16 mouse cellular contexts compared by ENCODE assay signal in genomic region chr16:32537867-32538660, GRCm38 (mm10). TPM values are rescaled to one million over a fixed set of nuclear protein-coding genes. Genes with fewer than 3 reads are reported as not detected.
DNase-seq lines count a peak whose midpoint lies in the region; ATAC-seq and TF ChIP-seq lines count a peak whose summit lies in the region.
"Had no signal": no experiment of that assay in that cellular context is flagged by ENCODE, and none has a peak within 500 bp of the region (broad histone marks: within the 10 kb centered on the region; RNA-seq: fewer than 3 reads in every experiment).

No protein-coding gene starts in this region.

- ATAC-seq in intestine, embryonic 14.5 days (replicated peaks; ENCODE audit: low FRiP score, low TSS enrichment, low read depth): peak; percentile 63; the same call in 1 of the 2 replicates
- ATAC-seq in intestine, postnatal 0 days: no peak
- peak; percentile 30; the same call in 1 of the 2 replicates for ATAC-seq in lung, postnatal 0 days
- peak; percentile 67; the same call in 1 of the 2 replicates for ATAC-seq in stomach, postnatal 0 days (ENCODE audit: low FRiP score, low TSS enrichment)

- 34% methylated on average over 5 of the region's 5 CpGs for WGBS in intestine, embryonic 14.5 days
- 32% methylated on average over 5 of the region's 5 CpGs for WGBS in intestine, postnatal 0 days
- 30% methylated on average over 5 of the region's 5 CpGs for WGBS in lung, postnatal 0 days
- WGBS in limb, embryonic 10.5 days: 44% methylated on average over 5 of the region's 5 CpGs
- 41% methylated on average over 5 of the region's 5 CpGs for WGBS in stomach, postnatal 0 days

- H3K27ac ChIP-seq in intestine, embryonic 14.5 days (ENCODE audit: low read depth): peak overlapping the region; percentile 73
- H3K27ac ChIP-seq in intestine, postnatal 0 days (ENCODE audit: low read depth, low read length): no peak overlapping the region
- 0 out of 2 replicates have a peak overlapping the region, but pooled peaks have one; percentile 17 for H3K27ac ChIP-seq in lung, postnatal 0 days (ENCODE audit: low read length)
- H3K27ac ChIP-seq in limb, embryonic 10.5 days: peak overlapping the region; percentile 77
- peak overlapping the region; percentile 45; the same call in 1 of the 2 replicates for H3K27ac ChIP-seq in stomach, postnatal 0 days (replicated peaks)
- H3K27ac ChIP-seq: heart, embryonic 13.5 days had no signal

- no peak for DNase-seq in intestine, embryonic 14.5 days (ENCODE audit: low spot score)
- peak; percentile 33 for DNase-seq in lung, postnatal 0 days (ENCODE audit: low spot score)
- no peak for DNase-seq in lung, postnatal 25 days (ENCODE audit: low spot score)
- no peak for DNase-seq in limb, embryonic 10.5 days (ENCODE audit: low spot score)
- peak; percentile 44 for DNase-seq in stomach, postnatal 0 days (ENCODE audit: low spot score)
- no peak for DNase-seq in urinary bladder, postnatal 36 days (ENCODE audit: low spot score in 2 of 2)
- DNase-seq in spleen, postnatal 4 days (ENCODE audit: low spot score in 2 of 2): no peak
- DNase-seq: cerebellum, adult 11-12 months; gastrocnemius, postnatal 25 days; right cerebral cortex, adult 18-20 months; thymus, adult 2 months had no signal

- no peak for TF ChIP-seq EP300 in lung, postnatal 0 days (IDR thresholded peaks at IDR 0.05)
- no peak for TF ChIP-seq EP300 in stomach, postnatal 0 days (optimal IDR thresholded peaks at IDR 0.05)

- no peak for TF ChIP-seq CTCF in intestine, postnatal 0 days (IDR thresholded peaks at IDR 0.05; ENCODE audit: low read depth)
- no peak for TF ChIP-seq CTCF in lung, postnatal 0 days (IDR thresholded peaks at IDR 0.05)
- TF ChIP-seq CTCF in stomach, postnatal 0 days (IDR thresholded peaks at IDR 0.05; ENCODE audit: low read depth): no peak

- no peaks in the 10 kb centered on the region for H3K27me3 ChIP-seq in intestine, embryonic 14.5 days (replicated peaks; ENCODE audit: control insufficient read depth, insufficient read depth, low read length)
- H3K27me3 ChIP-seq in intestine, postnatal 0 days (replicated peaks; ENCODE audit: control insufficient read depth, insufficient read depth, low read length): no peaks in the 10 kb centered on the region
- no peaks in the 10 kb centered on the region for H3K27me3 ChIP-seq in lung, postnatal 0 days (replicated peaks; ENCODE audit: insufficient read depth, low read length)
- H3K27me3 ChIP-seq in limb, embryonic 10.5 days (ENCODE audit: low read depth, poor library complexity, severe bottlenecking): no peaks in the 10 kb centered on the region
- no peaks in the 10 kb centered on the region for H3K27me3 ChIP-seq in stomach, postnatal 0 days (ENCODE audit: control insufficient read depth, insufficient read depth, low read length)
- H3K27me3 ChIP-seq: heart, embryonic 13.5 days had no signal

- H3K9ac ChIP-seq in intestine, embryonic 14.5 days (ENCODE audit: low read length): no peak overlapping the region
- H3K9ac ChIP-seq in intestine, postnatal 0 days (ENCODE audit: low read depth, low read length): no peak overlapping the region
- H3K9ac ChIP-seq in lung, postnatal 0 days (replicated peaks; ENCODE audit: low read depth): no peak overlapping the region
- H3K9ac ChIP-seq in stomach, postnatal 0 days (ENCODE audit: low read length): no peak overlapping the region
- H3K9ac ChIP-seq: heart, embryonic 13.5 days had no signal

- H3K9me3 ChIP-seq in intestine, embryonic 14.5 days (ENCODE audit: control insufficient read depth, low read length): no peaks in the 10 kb centered on the region
- no peaks in the 10 kb centered on the region for H3K9me3 ChIP-seq in intestine, postnatal 0 days (ENCODE audit: control insufficient read depth)
- H3K9me3 ChIP-seq in lung, postnatal 0 days (ENCODE audit: low read length): no peaks in the 10 kb centered on the region
- H3K9me3 ChIP-seq in limb, embryonic 10.5 days (replicated peaks): no peaks in the 10 kb centered on the region
- no peaks in the 10 kb centered on the region for H3K9me3 ChIP-seq in stomach, postnatal 0 days (ENCODE audit: control insufficient read depth, low read length)
- H3K9me3 ChIP-seq: heart, embryonic 13.5 days had no signal

- peaks cover 9% of the 10 kb centered on the region for H3K4me1 ChIP-seq in intestine, embryonic 14.5 days (replicated peaks; ENCODE audit: control insufficient read depth, insufficient read depth, low read length)
- no peaks in the 10 kb centered on the region; the same call in 1 of the 2 replicates for H3K4me1 ChIP-seq in intestine, postnatal 0 days (replicated peaks; ENCODE audit: control insufficient read depth, insufficient read depth, low read length)
- H3K4me1 ChIP-seq in lung, postnatal 0 days (ENCODE audit: insufficient read depth, low read depth, low read length): no peaks in the 10 kb centered on the region
- H3K4me1 ChIP-seq in limb, embryonic 10.5 days: peaks cover 49% of the 10 kb centered on the region
- H3K4me1 ChIP-seq in stomach, postnatal 0 days (replicated peaks; ENCODE audit: control insufficient read depth, insufficient read depth): no peaks in the 10 kb centered on the region

- no peak overlapping the region for H3K4me2 ChIP-seq in intestine, embryonic 14.5 days (ENCODE audit: low read length)
- no peak overlapping the region for H3K4me2 ChIP-seq in intestine, postnatal 0 days (replicated peaks; ENCODE audit: low read depth)
- H3K4me2 ChIP-seq in lung, postnatal 0 days (replicated peaks; ENCODE audit: low read depth, low read length): no peak overlapping the region
- H3K4me2 ChIP-seq in stomach, postnatal 0 days (replicated peaks; ENCODE audit: low read depth): no peak overlapping the region
- H3K4me2 ChIP-seq: heart, embryonic 13.5 days had no signal

- no peak overlapping the region for H3K4me3 ChIP-seq in intestine, embryonic 14.5 days (ENCODE audit: low read depth, low read length)
- H3K4me3 ChIP-seq in intestine, postnatal 0 days (ENCODE audit: low read depth, low read length): no peak overlapping the region
- H3K4me3 ChIP-seq in lung, postnatal 0 days (ENCODE audit: low read depth, low read length): no peak overlapping the region
- H3K4me3 ChIP-seq in limb, embryonic 10.5 days: no peak overlapping the region
- no peak overlapping the region for H3K4me3 ChIP-seq in stomach, postnatal 0 days (ENCODE audit: low read depth, low read length)
- H3K4me3 ChIP-seq: heart, embryonic 13.5 days had no signal

- H3K36me3 ChIP-seq in intestine, embryonic 14.5 days (ENCODE audit: control insufficient read depth, insufficient read depth, low read length): no peaks in the 10 kb centered on the region
- no peaks in the 10 kb centered on the region for H3K36me3 ChIP-seq in intestine, postnatal 0 days (ENCODE audit: control insufficient read depth, insufficient read depth)
- no peaks in the 10 kb centered on the region for H3K36me3 ChIP-seq in lung, postnatal 0 days (ENCODE audit: insufficient read depth, low read length)
- no peaks in the 10 kb centered on the region for H3K36me3 ChIP-seq in limb, embryonic 10.5 days
- H3K36me3 ChIP-seq in stomach, postnatal 0 days (ENCODE audit: control insufficient read depth, insufficient read depth, low read length): no peaks in the 10 kb centered on the region
- H3K36me3 ChIP-seq: heart, embryonic 13.5 days had no signal

RNA-seq across cellular contexts. Expression of gene Zdhhc19, which starts 42.0 kb away (rescaled TPM):
- polyA plus RNA-seq in intestine, embryonic 14.5 days (2014; fragmentation: Nextera tagmentation; extraction: Ambion mirVana): 0.20 TPM in 1 of 2 replicates, not detected in the other
- polyA plus RNA-seq in intestine, postnatal 0 days (2015; fragmentation: Nextera tagmentation; extraction: Ambion mirVana): 3.8 and 4.7 TPM in 2 replicates
- not detected in 2 replicates for polyA plus RNA-seq in lung, postnatal 0 days (2015; fragmentation: Nextera tagmentation; extraction: Ambion mirVana)
- polyA plus RNA-seq in limb, embryonic 10.5 days (2016; fragmentation: Nextera tagmentation; extraction: Ambion mirVana): not detected in 2 replicates
- polyA plus RNA-seq in stomach, postnatal 0 days (2015; fragmentation: Nextera tagmentation; extraction: Ambion mirVana): not detected in 2 replicates
- polyA plus RNA-seq: cortical plate, adult 2 months; heart, embryonic 13.5 days; liver, adult 2 months; spleen, adult 2 months; thymus, adult 2 months had no signal

RNA-seq across cellular contexts. Expression of gene Slc51a, which starts 50.4 kb away (rescaled TPM):
- 42.2 and 46.0 TPM in 2 replicates for polyA plus RNA-seq in intestine, embryonic 14.5 days (2014; fragmentation: Nextera tagmentation; extraction: Ambion mirVana)
- polyA plus RNA-seq in intestine, postnatal 0 days (2015; fragmentation: Nextera tagmentation; extraction: Ambion mirVana): 292 and 346 TPM in 2 replicates
- 0.30 and 0.41 TPM in 2 replicates for polyA plus RNA-seq in lung, postnatal 0 days (2015; fragmentation: Nextera tagmentation; extraction: Ambion mirVana)
- polyA plus RNA-seq in limb, embryonic 10.5 days (2016; fragmentation: Nextera tagmentation; extraction: Ambion mirVana): 0.46 and 0.50 TPM in 2 replicates
- 2.7 and 3.1 TPM in 2 replicates for polyA plus RNA-seq in stomach, postnatal 0 days (2015; fragmentation: Nextera tagmentation; extraction: Ambion mirVana)
- polyA plus RNA-seq: spleen, adult 2 months had no signal

Comparison
In these comparisons a context has a peak if more than half of its experiments do, and no peak if none do; other contexts are left out.
1. DNase-seq: peak in lung, postnatal 0 days (single experiment) and stomach, postnatal 0 days (single experiment); none in intestine, embryonic 14.5 days (single experiment), lung, postnatal 25 days (single experiment), limb, embryonic 10.5 days (single experiment), urinary bladder, postnatal 36 days (0 of 2) and spleen, postnatal 4 days (0 of 2).
2. RNA of gene Slc51a, which starts 50.4 kb away (polyA plus RNA-seq): 292 to 346 TPM in intestine, postnatal 0 days and 42.2 to 46.0 TPM in intestine, embryonic 14.5 days; 2.7 to 3.1 TPM in stomach, postnatal 0 days, 0.46 to 0.50 TPM in limb, embryonic 10.5 days and 0.30 to 0.41 TPM in lung, postnatal 0 days; every median in the first group is over 10 times any median in the second.